Mouse (Mus musculus) liver, adult 2 months (tissue): ENCODE measurements around the gene Gpr153.
A peak's percentile ranks its signal among the peaks of the same experiment; 100 is the strongest.

Source experiments
- CTCF ChIP-seq: fragments of 200-500 bp; IDR thresholded peaks from 2 replicates; pipeline ENCODE4 v1.5.1; 2011; ENCODE audit warnings: low read depth, low read length, control low read depth
- POLR2A ChIP-seq: fragments of 200-500 bp; IDR thresholded peaks from 2 replicates; pipeline ENCODE4 v1.6.1; 2011; ENCODE audit warnings: low read length, control low read depth; ENCODE audit not compliant: insufficient read depth; ENCODE audit errors: extremely low read depth

DNA sequence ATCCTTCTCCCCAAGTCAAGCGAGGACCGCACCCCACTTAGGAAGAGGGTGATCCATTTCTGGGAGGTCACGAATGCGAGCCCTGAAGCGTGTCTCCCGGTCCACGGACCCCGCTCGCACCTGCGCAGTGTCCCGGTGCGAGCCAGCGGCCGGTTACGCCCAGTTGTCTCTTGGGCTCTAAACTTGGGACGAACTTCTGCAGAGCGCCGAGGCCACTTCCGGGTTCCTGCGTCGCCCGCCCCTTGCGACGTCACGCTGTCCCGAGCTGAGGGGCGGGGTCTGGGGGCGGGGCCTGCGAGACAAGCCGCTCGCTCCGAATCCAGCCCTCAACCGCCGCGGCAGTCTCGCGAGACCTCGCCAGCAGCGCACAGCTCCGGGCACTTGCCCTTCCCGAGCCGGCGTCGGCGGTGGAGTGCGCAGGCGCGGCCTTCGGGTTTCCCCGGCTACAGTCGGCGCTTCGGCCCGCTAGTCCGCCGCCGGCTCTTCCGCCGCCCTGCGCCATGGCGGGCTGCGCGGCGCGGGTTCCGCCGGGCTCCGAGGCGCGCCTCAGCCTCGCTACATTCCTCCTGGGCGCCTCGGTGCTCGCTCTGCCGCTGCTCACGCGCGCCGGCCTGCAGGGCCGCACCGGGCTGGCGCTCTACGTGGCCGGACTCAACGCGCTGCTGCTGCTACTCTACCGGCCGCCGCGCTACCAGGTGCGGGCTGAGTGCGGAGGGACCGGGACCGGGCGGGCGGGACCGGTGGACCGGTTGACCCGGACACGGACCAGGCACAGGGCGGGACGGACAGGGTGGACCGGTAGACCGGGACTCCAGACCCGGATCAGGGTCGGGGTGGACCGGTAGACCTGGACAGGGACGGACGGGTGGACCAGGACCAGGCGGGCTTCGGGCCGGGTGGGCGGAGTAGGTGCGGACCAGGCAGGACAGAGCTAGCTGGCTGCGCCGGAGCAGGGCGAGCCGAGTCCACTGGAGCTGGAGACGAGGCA lies 23.1 kb downstream of the Gpr153 start, which contains the start of gene Icmt:
- TF ChIP-seq POLR2A (peak; percentile 61), CTCF (0 out of 2 replicates have a peak, but pooled peaks have one; percentile 6)
